Mouse (Mus musculus): ENCODE measurements around the gene Dbx1. TPM values are rescaled to one million over a fixed set of nuclear protein-coding genes. Genes with fewer than 3 reads are reported as not detected.

Dbx1 gene
- not detected for total RNA-seq (2021)
- long read RNA-seq, experiment 1 = 0 reads
- long read RNA-seq, experiment 2 = 0 reads

GRCm38 (mm10) chr7:49636491-49637115 is at the start of gene Dbx1:
Gene Dbx1, minus strand, starts transcription at chr7:49636849.
- intact Hi-C loops (cut with DNase I) = loop anchor here (5.0 kb wide), 2 partner anchors 41 to 276 kb away; partner anchors contain the start of gene Slc6a5
- no peak for DNase-seq (ENCODE audit: low spot score in 2 of 2)

GRCm38 (mm10) chr7:49678826-49679377 is 42.3 kb upstream of the Dbx1 start:
- DNase-seq (ENCODE audit: low spot score in 2 of 2) = no peak
- intact Hi-C loops (cut with DNase I) = loop anchor here (5.0 kb wide), 1 partner anchor 42 kb away; the partner anchor contains the start of gene Dbx1

- intact Hi-C loops (cut with DNase I) = loop anchor here (5.0 kb wide), 1 partner anchor 41 kb away; the partner anchor contains the start of gene Dbx1
- no peak for DNase-seq (ENCODE audit: low spot score in 2 of 2)
Observed at GRCm38 (mm10) chr7:49678100-49678825, 41.6 kb upstream of the Dbx1 start.

GRCm38 (mm10) chr7:49677166-49677565 is 40.5 kb upstream of the Dbx1 start:
- intact Hi-C loops (cut with DNase I) = loop anchor here (5.0 kb wide), 1 partner anchor 40 kb away; the partner anchor contains the start of gene Dbx1

GRCm38 (mm10) chr7:49676627-49677026 is 40.0 kb upstream of the Dbx1 start:
- no peak for DNase-seq (ENCODE audit: low spot score in 2 of 2)
- intact Hi-C loops (cut with DNase I) = loop anchor here (5.0 kb wide), 1 partner anchor 39 kb away; the partner anchor contains the start of gene Dbx1

More at GRCm38 (mm10) chr7:49677166-49677565, 40.5 kb upstream of the Dbx1 start:
- no peak for DNase-seq (ENCODE audit: low spot score in 2 of 2)

GRCm38 (mm10) chr7:49668260-49668857 is 31.7 kb upstream of the Dbx1 start:
- DNase-seq (ENCODE audit: low spot score in 2 of 2) = no peak
- intact Hi-C loops (cut with DNase I) = no loop called here

- intact Hi-C loops (cut with DNase I) = no loop called here
- DNase-seq (ENCODE audit: low spot score in 2 of 2) = no peak
Observed at GRCm38 (mm10) chr7:49663575-49663974, 26.9 kb upstream of the Dbx1 start.

- intact Hi-C loops (cut with DNase I) = no loop called here
Observed at GRCm38 (mm10) chr7:49662492-49663026, 25.9 kb upstream of the Dbx1 start.

GRCm38 (mm10) chr7:49661811-49662491 is 25.3 kb upstream of the Dbx1 start:
- DNase-seq (ENCODE audit: low spot score in 2 of 2) = no peak
- intact Hi-C loops (cut with DNase I) = no loop called here

More at GRCm38 (mm10) chr7:49662492-49663026, 25.9 kb upstream of the Dbx1 start:
- no peak for DNase-seq (ENCODE audit: low spot score in 2 of 2)

GRCm38 (mm10) chr7:49640709-49641305 is 4.2 kb upstream of the Dbx1 start:
- DNase-seq (ENCODE audit: low spot score in 2 of 2) = no peak
- intact Hi-C loops (cut with DNase I) = no loop called here

GRCm38 (mm10) chr7:49639864-49640708 is 3.4 kb upstream of the Dbx1 start:
- DNase-seq (ENCODE audit: low spot score in 2 of 2) = no peak
- intact Hi-C loops (cut with DNase I) = loop anchor here (5.0 kb wide), 2 partner anchors 37 to 272 kb away; partner anchors contain the start of gene Slc6a5

- intact Hi-C loops (cut with DNase I) = loop anchor here (5.0 kb wide), 2 partner anchors 38 to 273 kb away; partner anchors contain the start of gene Slc6a5
- DNase-seq (ENCODE audit: low spot score in 2 of 2) = no peak
Observed at GRCm38 (mm10) chr7:49638941-49639776, 2.5 kb upstream of the Dbx1 start.

GRCm38 (mm10) chr7:49637851-49638663 is 1.4 kb upstream of the Dbx1 start:
- intact Hi-C loops (cut with DNase I) = loop anchor here (5.0 kb wide), 2 partner anchors 39 to 274 kb away; partner anchors contain the start of gene Slc6a5
- no peak for DNase-seq (ENCODE audit: low spot score in 2 of 2)

GRCm38 (mm10) chr7:49637281-49637680 is 632 bp upstream of the Dbx1 start:
- intact Hi-C loops (cut with DNase I) = loop anchor here (5.0 kb wide), 2 partner anchors 40 to 275 kb away; partner anchors contain the start of gene Slc6a5
- DNase-seq (ENCODE audit: low spot score in 2 of 2) = no peak

GRCm38 (mm10) chr7:49635971-49636370 is 678 bp downstream of the Dbx1 start:
- intact Hi-C loops (cut with DNase I) = loop anchor here (5.0 kb wide), 2 partner anchors 41 to 276 kb away; partner anchors contain the start of gene Slc6a5
- DNase-seq (ENCODE audit: low spot score in 2 of 2) = no peak
